Mouse (Mus musculus) C2C12 (cell line): Measurements from ENCODE around the gene D330045A20Rik.

Experiments
- CEBPB ChIP-seq: IDR thresholded peaks from one replicate; pipeline ENCODE4 v1.6.1; 2011; ENCODE audit warnings: low read depth, mild to moderate bottlenecking, control low read depth, moderate library complexity
- CTCF ChIP-seq: IDR thresholded peaks from one replicate; pipeline ENCODE4 v1.5.1; 2011; ENCODE audit not compliant: control insufficient read depth, insufficient read depth, insufficient read length
- FOSL1 ChIP-seq: IDR thresholded peaks from one replicate; pipeline ENCODE4 v1.8.0; 2011; ENCODE audit warnings: mild to moderate bottlenecking, low read length; ENCODE audit not compliant: poor library complexity, insufficient read depth, severe bottlenecking
- MAX ChIP-seq: IDR thresholded peaks from one replicate; pipeline ENCODE4 v1.6.1; 2011; ENCODE audit warnings: mild to moderate bottlenecking, control low read depth
- MYOD1 ChIP-seq: IDR thresholded peaks from one replicate; pipeline ENCODE4 v1.6.1; 2011; ENCODE audit warnings: low read depth; ENCODE audit not compliant: control insufficient read depth, insufficient read length
- MYOG ChIP-seq: IDR thresholded peaks from one replicate; pipeline ENCODE4 v1.6.1; 2011; ENCODE audit not compliant: control insufficient read depth, insufficient read length; ENCODE audit errors: extremely low read depth
- USF1 ChIP-seq: IDR thresholded peaks from one replicate; pipeline ENCODE4 v1.6.1; 2011; ENCODE audit warnings: low read depth, mild to moderate bottlenecking, control low read depth, moderate library complexity

GRCm38 (mm10) chrX:139562255-139562924 lies 82.2 kb downstream of the D330045A20Rik start:
- TF ChIP-seq CTCF (no peak), CEBPB (no peak), MAX (no peak), USF1 (no peak), MYOG (no peak), FOSL1 (no peak), MYOD1 (no peak)
